Mouse (Mus musculus): ENCODE measurements around the gene Plpp1.

- TF ChIP-seq CHD2 (IDR thresholded peaks at IDR 0.05; ENCODE audit: low read depth, low read length) (no peak), ZNF384 (IDR thresholded peaks at IDR 0.05; ENCODE audit: low read depth, low read length) (no peak), HCFC1 (IDR thresholded peaks at IDR 0.05; ENCODE audit: borderline replicate concordance, insufficient read depth, low read length) (no peak)
Measured at GRCm38 (mm10) chr13:112801381-112802004, 901 bp downstream of the Plpp1 start.

Measured in ES-E14 (cell line).